Mouse (Mus musculus) thymus, adult 2 months (tissue): ENCODE measurements around the gene Flt3. TPM values are rescaled to one million over a fixed set of nuclear protein-coding genes. Genes with fewer than 3 reads are reported as not detected.

Experiments
- DNase-seq: peaks from one replicate; pipeline ENCODE4 v3.0.0; 2021
- H3K27ac ChIP-seq: fragments of 200-500 bp; 2 replicates; pipeline ENCODE4 v1.5.1; 2012; ENCODE audit warnings: low read length, control low read depth; ENCODE audit not compliant: control insufficient read depth, insufficient read depth
- H3K27me3 ChIP-seq: fragments of 200-500 bp; 2 replicates; pipeline ENCODE4 v1.6.1; 2012; ENCODE audit warnings: mild to moderate bottlenecking, low read length, moderate library complexity, mixed read lengths; ENCODE audit not compliant: control insufficient read depth, insufficient read depth
- H3K36me3 ChIP-seq: fragments of 200-500 bp; 2 replicates; pipeline ENCODE4 v1.6.1; 2012; ENCODE audit warnings: mild to moderate bottlenecking, low read length, moderate library complexity; ENCODE audit not compliant: control insufficient read depth, insufficient read depth
- H3K4me1 ChIP-seq: fragments of 200-500 bp; replicated peaks from 2 replicates; pipeline ENCODE4 v1.6.1; 2012; ENCODE audit warnings: low read length; ENCODE audit not compliant: control insufficient read depth, insufficient read depth
- H3K4me3 ChIP-seq: fragments of 200-500 bp; 2 replicates; pipeline ENCODE4 v1.5.1; 2012; ENCODE audit warnings: mild to moderate bottlenecking, low read length, control low read depth, moderate library complexity; ENCODE audit not compliant: control insufficient read depth, insufficient read depth
- CTCF ChIP-seq: fragments of 200-500 bp; IDR thresholded peaks from 2 replicates; pipeline ENCODE4 v1.5.1; 2012; ENCODE audit warnings: mild to moderate bottlenecking, control low read depth, low read length, moderate library complexity, borderline replicate concordance; ENCODE audit not compliant: control insufficient read depth, poor library complexity, insufficient read depth; ENCODE audit errors: extremely low read depth
- POLR2A ChIP-seq: fragments of 200-500 bp; IDR thresholded peaks from 2 replicates; pipeline ENCODE4 v1.6.1; 2012; ENCODE audit warnings: mild to moderate bottlenecking, low read length, control low read depth, moderate library complexity; ENCODE audit not compliant: control insufficient read depth, poor library complexity, insufficient read depth; ENCODE audit errors: extremely low read depth
- WGBS: fragments of 180-500 bp; shearing (Covaris S2); methylation state at CpG from one replicate; pipeline ENCODE4 v1.1.7; 2018; 5-methylcytosine and 5-hydroxymethylcytosine counted together
- polyA plus RNA-seq: library from polyadenylated mRNA; depleted of rRNA; stranded (reverse); fragments of >200 nt; gene quantifications from 2 replicates; pipeline ENCODE4 v1.2.3, GENCODE M21; 2012

Flt3 gene
- polyA plus RNA-seq, 1 experiment = 5.8 TPM

DNA sequence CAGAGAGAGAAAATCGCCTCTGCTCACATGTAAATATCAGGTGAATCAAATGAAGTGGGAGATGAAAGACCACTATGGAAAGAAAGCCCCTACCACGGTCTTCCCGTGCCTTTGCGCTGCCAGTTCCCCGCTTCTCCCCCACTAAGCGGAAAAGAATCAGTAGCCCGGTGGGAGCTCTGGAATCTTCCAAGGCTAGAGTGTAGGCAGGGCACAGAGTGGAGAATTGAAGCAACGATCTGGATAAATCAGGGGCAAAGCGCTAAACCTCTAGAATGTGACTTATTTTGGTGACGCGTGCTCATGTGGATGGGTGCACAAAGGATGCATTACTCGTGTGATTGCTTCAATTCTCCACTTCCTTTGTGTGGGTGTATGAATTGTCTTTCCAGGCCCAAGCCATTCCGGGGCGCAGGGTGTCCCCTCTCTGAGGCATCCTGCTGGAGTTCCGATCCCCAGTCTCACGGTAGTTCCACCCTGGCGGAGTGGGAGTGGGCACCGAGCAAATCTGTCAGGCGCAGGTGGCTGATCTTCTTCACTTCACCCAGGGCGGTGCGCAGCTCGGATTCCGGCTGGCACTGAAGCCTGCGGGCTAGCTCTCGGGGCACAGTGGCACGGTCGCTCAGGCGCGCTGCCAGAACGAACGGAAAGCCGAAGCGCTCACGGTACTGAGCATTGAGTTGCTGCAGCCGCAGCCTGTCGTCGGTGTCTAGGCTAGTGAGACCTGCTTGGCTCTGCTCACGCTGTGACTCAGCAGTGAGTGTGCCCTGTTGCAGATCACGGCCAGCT lies 85.5 kb downstream of the Flt3 start:
- peaks cover 41% of the 10 kb centered on the region for H3K27me3 ChIP-seq
- H3K27ac ChIP-seq = no peak overlapping the region
- no peak for TF ChIP-seq POLR2A
- no peak for TF ChIP-seq CTCF
- H3K36me3 ChIP-seq = no peaks in the 10 kb centered on the region
- WGBS = 4% methylated on average over 39 of the region's 39 CpGs
- no peak overlapping the region for H3K4me3 ChIP-seq
- DNase-seq = no peak
- 0 out of 2 replicates have a peak, but pooled peaks cover 10% of the 10 kb centered on the region for H3K4me1 ChIP-seq

DNA sequence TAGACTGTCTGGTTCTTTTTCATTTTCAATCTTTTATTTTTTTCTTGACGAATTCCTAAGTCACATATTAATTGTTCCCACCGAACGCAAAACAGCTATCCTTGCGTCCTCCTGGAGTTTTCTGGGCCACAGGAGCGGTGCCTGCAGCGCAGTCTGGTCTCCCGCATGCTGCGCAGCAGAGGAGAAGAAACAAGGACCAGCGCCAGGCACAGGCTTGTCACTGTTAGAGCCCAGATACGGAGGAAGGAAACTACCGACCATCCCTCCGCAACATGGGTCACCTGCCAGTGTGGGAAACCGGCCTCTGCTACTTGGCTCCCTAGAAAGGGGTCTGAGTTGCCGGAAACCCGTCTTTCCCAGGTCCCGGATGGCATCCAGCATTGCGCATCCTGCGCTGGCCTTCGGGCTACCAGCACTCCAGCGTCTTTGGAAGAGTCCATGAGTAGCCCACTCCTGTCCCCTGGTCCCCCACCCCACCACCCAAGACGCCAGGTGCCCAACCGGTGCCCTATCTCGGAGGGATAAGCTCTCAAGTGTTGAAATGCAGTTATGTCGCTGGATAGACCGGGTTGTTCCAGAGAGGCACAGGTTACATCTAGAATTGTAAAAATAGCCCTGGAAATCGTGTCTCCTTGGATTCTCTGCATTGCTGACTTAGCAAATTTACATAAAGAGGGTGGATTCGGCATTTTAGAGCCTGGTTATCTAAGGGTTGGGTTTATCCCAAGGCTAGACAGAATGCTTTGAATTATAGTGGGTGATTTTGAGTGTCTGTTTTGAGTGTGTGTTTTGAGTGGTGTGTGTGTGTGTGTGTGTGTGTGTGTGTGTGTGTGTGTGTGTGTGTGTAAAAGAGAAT lies 87.2 kb downstream of the Flt3 start:
- no peak overlapping the region for H3K4me3 ChIP-seq
- 11% methylated on average over 27 of the region's 27 CpGs for WGBS

DNA sequence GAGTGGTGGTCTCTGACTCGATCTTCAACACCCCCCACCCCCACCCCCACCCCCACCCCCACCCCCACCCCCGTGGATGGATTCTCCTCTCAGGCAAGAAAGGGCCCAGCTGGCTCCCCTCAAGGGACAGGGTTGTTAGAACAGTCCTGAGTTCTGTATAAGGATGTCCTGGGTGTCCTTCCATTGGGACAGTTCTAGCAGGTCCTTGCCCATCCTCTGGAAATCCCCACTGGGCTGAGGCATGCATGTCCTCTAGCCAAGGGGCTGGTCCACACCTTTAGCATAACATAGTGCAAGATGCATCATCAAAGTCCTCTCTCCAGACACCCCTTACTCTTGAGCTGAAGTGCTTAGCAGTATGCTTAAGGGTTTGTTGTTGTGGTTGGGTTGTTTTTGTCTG lies 90.5 kb downstream of the Flt3 start:
- DNase-seq = no peak
- H3K4me1 ChIP-seq = no peaks in the 10 kb centered on the region
- TF ChIP-seq POLR2A (no peak), CTCF (no peak)
- 3% methylated on average over 2 of the region's 2 CpGs for WGBS
- no peaks in the 10 kb centered on the region for H3K36me3 ChIP-seq
- H3K27me3 ChIP-seq = peaks cover 43% of the 10 kb centered on the region
- no peak overlapping the region for H3K4me3 ChIP-seq
- H3K27ac ChIP-seq = no peak overlapping the region

More for the DNA sequence above, 87.2 kb downstream of the Flt3 start:
- peaks cover 39% of the 10 kb centered on the region for H3K27me3 ChIP-seq
- no peak for DNase-seq
- 0 out of 2 replicates have a peak, but pooled peaks cover 10% of the 10 kb centered on the region for H3K4me1 ChIP-seq
- TF ChIP-seq POLR2A (no peak), CTCF (no peak)
- no peaks in the 10 kb centered on the region for H3K36me3 ChIP-seq
- no peak overlapping the region for H3K27ac ChIP-seq

DNA sequence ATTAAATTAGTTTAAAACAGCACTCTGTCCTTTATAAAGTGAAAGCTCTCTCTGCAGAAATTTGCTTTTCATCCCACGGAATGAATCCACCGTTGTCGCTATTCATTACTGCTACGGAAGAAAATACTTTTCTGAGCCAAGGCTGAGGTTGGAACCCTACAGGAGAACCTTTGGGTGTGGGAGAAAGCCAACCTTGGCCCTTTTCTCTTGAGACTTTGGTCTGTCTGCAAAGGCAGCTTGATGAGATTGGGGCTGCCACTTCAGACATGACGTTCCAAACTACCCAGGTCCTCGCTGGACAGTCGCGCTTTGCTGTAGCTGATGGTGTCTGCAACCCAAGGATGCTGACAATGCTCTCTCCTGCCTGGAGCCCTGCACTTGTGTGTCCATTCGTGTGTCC lies 91.8 kb downstream of the Flt3 start:
- H3K4me1 ChIP-seq = no peaks in the 10 kb centered on the region
- TF ChIP-seq POLR2A = no peak
- no peak for TF ChIP-seq CTCF
- no peak for DNase-seq
- H3K36me3 ChIP-seq = no peaks in the 10 kb centered on the region
- 27% methylated on average over 9 of the region's 9 CpGs for WGBS
- H3K27me3 ChIP-seq = peaks cover 38% of the 10 kb centered on the region
- H3K27ac ChIP-seq = no peak overlapping the region
- no peak overlapping the region for H3K4me3 ChIP-seq

DNA sequence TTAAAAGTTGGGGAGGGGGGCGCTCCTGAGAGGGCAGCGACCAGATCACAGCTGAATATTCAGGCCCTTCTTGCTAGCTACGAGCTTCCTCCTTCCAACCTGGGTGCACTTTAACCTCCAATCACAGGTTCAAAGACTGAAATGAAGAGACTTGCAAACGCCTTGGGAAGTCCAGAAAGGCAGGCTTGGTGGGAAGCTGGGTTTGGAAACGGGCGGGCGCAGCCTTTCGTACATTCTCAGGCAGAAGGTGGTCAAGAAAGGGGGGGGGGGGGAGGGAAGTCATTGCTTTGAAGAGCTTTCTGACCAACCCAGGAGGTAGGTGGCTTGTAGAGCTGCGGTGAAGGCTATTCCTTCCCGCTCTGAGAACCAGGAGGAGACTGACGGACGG lies 92.9 kb downstream of the Flt3 start:
- 16% methylated on average over 12 of the region's 12 CpGs for WGBS
- Histone ChIP-seq H3K36me3 (no peaks in the 10 kb centered on the region), H3K4me1 (no peaks in the 10 kb centered on the region), H3K27me3 (peaks cover 36% of the 10 kb centered on the region), H3K27ac (no peak overlapping the region), H3K4me3 (no peak overlapping the region)
- no peak for DNase-seq
- no peak for TF ChIP-seq POLR2A
- no peak for TF ChIP-seq CTCF

DNA sequence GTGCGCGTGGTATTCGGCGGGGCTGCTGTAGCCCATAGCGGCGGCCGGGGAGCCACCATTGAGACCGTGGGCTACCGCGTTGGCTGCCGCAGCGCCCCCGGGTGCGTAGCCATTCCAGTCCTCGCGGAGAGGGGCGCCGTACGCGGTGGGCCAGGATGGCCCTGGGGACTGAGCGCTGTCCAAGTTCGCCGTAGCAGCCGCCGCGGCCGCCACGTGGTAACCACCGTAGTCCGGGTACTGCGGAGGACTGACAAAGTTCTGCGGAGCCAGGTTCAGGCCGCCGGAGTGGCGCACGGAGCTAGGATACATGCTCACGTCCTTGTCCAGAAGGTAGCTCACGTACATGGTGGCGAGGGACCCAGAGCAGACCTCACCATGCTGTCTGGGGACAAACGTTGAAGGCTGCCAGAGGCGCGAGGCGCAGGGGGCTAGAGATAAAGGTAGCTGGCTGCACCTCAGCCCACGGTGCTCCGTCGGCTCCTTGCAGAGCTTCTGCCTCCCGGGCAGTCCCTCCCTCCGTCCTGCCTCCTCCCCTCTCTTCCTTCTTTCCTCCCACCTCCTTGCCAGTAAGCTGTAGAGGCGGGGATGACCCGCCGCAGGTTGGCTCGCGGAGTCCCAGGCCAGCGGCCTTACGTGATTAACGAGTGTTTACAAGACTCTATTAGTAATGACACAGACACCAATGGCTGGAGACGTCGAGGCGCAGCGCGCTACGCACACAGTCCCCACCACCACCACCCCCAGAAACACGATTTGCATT lies 93.5 kb downstream of the Flt3 start, which contains the start of gene Cdx2:
Gene Cdx2, minus strand, starts transcription at position 633 of the 760 bp plus-strand sequence.
- H3K4me3 ChIP-seq = no peak within 1 kb of the TSS
- WGBS = 4% methylated on average over 59 of the region's 63 CpGs
- DNase-seq = no peak
- H3K36me3 ChIP-seq = no peaks in the 10 kb centered on the region
- H3K27ac ChIP-seq = no peak within 1 kb of the TSS
- no peaks in the 10 kb centered on the region for H3K4me1 ChIP-seq
- TF ChIP-seq POLR2A (0 out of 2 replicates have a peak, but pooled peaks have one; percentile 23), CTCF (no peak)
- peaks cover 34% of the 10 kb centered on the region for H3K27me3 ChIP-seq
